Mouse (Mus musculus) ES-E14 (cell line): ENCODE results near the gene Hoxd12.

Source experiments
- CHD2 ChIP-seq: IDR thresholded peaks from 2 replicates; pipeline ENCODE4 v1.6.1; 2014; ENCODE audit warnings: mild to moderate bottlenecking, low read depth, low read length, inconsistent platforms
- HCFC1 ChIP-seq: IDR thresholded peaks from 2 replicates; pipeline ENCODE4 v1.6.1; 2012; ENCODE audit warnings: low read length, inconsistent platforms, borderline replicate concordance; ENCODE audit not compliant: insufficient read depth
- MAFK ChIP-seq: IDR thresholded peaks from 2 replicates; pipeline ENCODE4 v1.6.1; 2014; ENCODE audit warnings: mild to moderate bottlenecking, low read depth, low read length, inconsistent platforms; ENCODE audit not compliant: insufficient read depth

GRCm38 (mm10) chr2:74660421-74661375 is 14.1 kb upstream of the Hoxd12 start:
- no peak for TF ChIP-seq CHD2
- TF ChIP-seq MAFK, result no peak
- no peak for TF ChIP-seq HCFC1
